Mouse (Mus musculus) ES-E14 (cell line): ENCODE measurements around the gene Teddm2.

ENCODE experiments used
- CHD2 ChIP-seq: IDR thresholded peaks from 2 replicates; pipeline ENCODE4 v1.6.1; 2014; ENCODE audit warnings: mild to moderate bottlenecking, low read depth, low read length, inconsistent platforms
- ZNF384 ChIP-seq: IDR thresholded peaks from 2 replicates; pipeline ENCODE4 v1.6.1; 2012; ENCODE audit warnings: low read depth, low read length, inconsistent platforms

DNA sequence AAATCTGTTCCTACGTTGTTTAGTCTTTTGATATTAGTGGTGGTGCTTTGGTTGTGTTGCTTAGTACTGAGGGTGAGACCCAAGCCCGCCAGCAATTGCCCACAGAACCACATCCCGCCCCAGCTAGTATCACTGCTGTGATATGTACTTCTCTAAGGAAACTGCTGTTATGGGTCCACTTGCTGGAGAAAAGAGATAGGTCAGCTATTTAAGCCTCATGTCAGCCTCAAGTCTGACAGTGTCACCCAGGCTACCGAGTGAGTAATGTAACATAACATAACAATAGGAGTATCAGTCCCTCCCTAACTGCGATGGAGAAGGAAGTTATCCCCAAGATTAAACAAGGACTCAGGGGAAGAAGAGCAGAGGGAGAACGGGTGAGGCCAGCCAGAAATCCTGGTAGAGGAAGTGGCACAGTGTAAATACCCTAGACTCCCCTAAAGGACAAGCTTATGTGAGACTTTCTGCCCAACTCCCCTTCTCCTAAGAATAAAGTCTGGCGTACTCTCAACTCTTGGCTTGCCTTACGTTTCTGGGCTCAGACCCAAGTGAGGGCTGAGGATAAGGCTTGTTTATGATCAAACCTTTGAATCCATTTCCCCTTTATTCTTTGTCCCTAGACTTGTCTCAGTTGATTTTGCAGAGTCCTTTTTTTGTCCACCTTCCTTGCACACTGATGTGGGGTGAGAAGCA is 5.7 kb downstream of the Teddm2 start:
- TF ChIP-seq ZNF384, result no peak
- no peak for TF ChIP-seq CHD2
